Mouse (Mus musculus) thymus, adult 2 months (tissue): Measurements from ENCODE around the gene Kpna7.
"Not testable (repeated sequence)": the region's sequence is repeated elsewhere in the genome, so short reads cannot be mapped to it uniquely, and the experiment has no call there.

Source experiments
- CTCF ChIP-seq: fragments of 200-500 bp; IDR thresholded peaks from 2 replicates; pipeline ENCODE4 v1.5.1; 2012; ENCODE audit warnings: mild to moderate bottlenecking, control low read depth, low read length, moderate library complexity, borderline replicate concordance; ENCODE audit not compliant: control insufficient read depth, poor library complexity, insufficient read depth; ENCODE audit errors: extremely low read depth
- POLR2A ChIP-seq: fragments of 200-500 bp; IDR thresholded peaks from 2 replicates; pipeline ENCODE4 v1.6.1; 2012; ENCODE audit warnings: mild to moderate bottlenecking, low read length, control low read depth, moderate library complexity; ENCODE audit not compliant: control insufficient read depth, poor library complexity, insufficient read depth; ENCODE audit errors: extremely low read depth

- not testable (repeated sequence) for TF ChIP-seq CTCF, POLR2A
These were observed 45.9 kb upstream of the Kpna7 start for GRCm38 (mm10) chr5:145129773-145130172.
